Mouse (Mus musculus) right cerebral cortex, adult 2 months (tissue): ENCODE measurements around the gene Dnajb7.
A peak's percentile ranks its signal among the peaks of the same experiment; 100 is the strongest.
"Not testable (repeated sequence)": the region's sequence is repeated elsewhere in the genome, so short reads cannot be mapped to it uniquely, and the experiment has no call there.

Experiments
- DNase-seq, 2 experiments: peaks; one replicate each; pipeline ENCODE4 v3.0.0; 2021 to 2022; ENCODE audit warnings: low spot score in 2 of 2

Dnajb7 gene

DNA sequence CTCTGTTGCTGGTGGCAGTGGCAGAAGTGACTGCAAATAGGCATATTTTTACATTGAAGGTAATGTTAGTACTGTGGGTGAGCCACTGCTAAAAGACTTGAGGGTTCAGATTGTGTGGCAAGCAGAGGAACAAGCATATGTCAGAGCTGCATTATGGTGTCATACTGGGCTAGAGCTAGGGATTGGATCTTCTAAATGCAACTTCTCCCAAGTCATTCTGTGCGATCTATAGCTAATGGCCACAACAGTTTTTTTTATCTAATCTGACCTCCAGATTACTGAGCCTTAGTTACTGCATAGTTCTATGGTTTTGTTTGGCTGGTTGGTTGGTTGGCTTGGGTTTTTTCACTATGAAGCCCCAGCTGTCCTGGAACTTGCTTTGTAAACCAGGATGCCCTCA, at the start of gene Dnajb7:
Dnajb7 (minus strand) TSS at position 101 of the 400 bp plus-strand sequence.
- DNase-seq, result no peak

- DNase-seq, result peak; percentile 70 to 80
Observed at GRCm38 (mm10) chr15:81448463-81448862, 40.4 kb upstream of the Dnajb7 start.

DNA sequence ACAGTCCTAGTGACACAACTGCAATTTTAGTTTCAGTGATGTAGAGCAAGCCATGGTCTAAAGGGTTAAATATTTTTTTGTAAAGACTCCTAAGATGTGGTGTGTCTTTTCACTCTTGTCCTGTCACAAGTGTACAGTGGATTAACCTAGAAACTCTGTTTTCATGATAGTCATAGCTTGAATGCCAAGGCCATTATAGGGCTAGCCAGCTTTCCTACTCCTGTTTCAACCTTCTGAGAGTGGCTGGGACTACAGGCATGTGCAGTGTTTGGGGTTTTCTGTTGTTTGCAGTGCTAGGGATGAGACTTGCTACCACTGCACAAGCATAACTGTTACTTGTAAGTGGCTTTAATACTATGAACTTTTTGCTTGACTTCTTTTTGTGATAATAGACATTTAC, 31.1 kb upstream of the Dnajb7 start:
- no peak for DNase-seq

DNA sequence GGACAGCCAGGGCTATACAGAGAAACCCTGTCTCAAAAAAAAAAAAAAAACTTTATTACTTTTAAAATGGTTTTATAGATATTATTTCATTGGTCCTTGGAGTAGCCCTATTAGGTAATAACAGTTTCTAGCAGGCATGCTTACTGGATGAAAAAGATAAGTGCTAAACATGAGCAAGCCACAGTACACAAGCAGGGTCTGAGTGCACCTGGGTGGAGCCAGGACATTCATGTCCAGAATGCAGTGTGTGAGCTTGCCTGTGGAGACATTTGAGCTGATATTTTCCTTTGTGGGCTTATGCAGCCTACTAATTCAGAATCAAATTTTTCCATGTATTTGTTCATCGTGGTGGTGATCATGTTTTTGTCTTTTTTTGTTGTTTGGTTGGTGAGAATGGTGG, 30.2 kb upstream of the Dnajb7 start:
- DNase-seq, result no peak

GRCm38 (mm10) chr15:81431195-81431594, 23.1 kb upstream of the Dnajb7 start:
- DNase-seq, result no peak

GRCm38 (mm10) chr15:81427947-81428346, 19.8 kb upstream of the Dnajb7 start:
- DNase-seq, result no peak

DNA sequence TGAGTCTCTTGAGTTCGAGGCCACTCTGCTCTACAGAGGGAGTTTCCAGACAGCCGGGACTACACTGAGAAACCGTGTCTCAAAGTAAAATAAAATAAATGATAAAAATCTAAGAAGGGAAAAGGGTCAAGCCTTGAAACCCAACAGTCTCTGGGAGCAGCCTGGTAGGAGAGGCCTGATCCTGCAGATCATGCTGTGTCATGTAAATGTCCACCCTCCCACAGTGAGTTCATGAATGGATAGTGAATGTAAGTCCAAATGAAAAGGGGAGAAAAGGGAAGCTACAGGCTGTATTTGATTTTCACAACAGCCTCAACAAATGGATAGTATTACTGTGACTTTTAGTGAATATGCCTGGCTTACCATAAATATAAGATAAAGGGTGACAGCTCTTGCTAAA, 17.2 kb upstream of the Dnajb7 start:
- DNase-seq, result no peak

GRCm38 (mm10) chr15:81422156-81422681, 14.1 kb upstream of the Dnajb7 start:
- DNase-seq, result peak in 1 of 2 experiments; percentile 14

- DNase-seq, result no peak
Observed at GRCm38 (mm10) chr15:81421454-81421853, 13.4 kb upstream of the Dnajb7 start.

GRCm38 (mm10) chr15:81418065-81418464, 10.0 kb upstream of the Dnajb7 start:
- DNase-seq, result no peak

- DNase-seq, result not testable (repeated sequence)
Observed at GRCm38 (mm10) chr15:81416763-81417310, 8.7 kb upstream of the Dnajb7 start.

DNA sequence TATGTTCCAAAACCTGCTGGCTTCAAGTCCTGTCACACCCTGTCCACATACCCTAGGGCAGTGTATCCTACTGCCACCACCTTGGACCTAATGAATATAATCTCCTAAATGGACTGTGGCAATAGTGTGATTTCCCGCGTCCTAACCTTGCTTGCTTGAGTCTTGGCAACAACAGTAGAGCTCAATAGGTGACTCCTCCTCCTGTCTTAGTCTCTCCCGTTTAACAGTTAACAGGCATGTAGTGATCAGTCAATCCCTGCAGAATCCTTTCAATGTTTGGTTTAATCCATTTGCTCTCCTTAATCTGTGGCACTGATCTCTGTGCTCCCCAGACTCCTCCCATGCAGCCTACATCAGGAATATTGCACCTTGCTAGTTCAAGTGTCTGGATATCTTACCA, 3.1 kb downstream of the Dnajb7 start:
- DNase-seq, result no peak

DNA sequence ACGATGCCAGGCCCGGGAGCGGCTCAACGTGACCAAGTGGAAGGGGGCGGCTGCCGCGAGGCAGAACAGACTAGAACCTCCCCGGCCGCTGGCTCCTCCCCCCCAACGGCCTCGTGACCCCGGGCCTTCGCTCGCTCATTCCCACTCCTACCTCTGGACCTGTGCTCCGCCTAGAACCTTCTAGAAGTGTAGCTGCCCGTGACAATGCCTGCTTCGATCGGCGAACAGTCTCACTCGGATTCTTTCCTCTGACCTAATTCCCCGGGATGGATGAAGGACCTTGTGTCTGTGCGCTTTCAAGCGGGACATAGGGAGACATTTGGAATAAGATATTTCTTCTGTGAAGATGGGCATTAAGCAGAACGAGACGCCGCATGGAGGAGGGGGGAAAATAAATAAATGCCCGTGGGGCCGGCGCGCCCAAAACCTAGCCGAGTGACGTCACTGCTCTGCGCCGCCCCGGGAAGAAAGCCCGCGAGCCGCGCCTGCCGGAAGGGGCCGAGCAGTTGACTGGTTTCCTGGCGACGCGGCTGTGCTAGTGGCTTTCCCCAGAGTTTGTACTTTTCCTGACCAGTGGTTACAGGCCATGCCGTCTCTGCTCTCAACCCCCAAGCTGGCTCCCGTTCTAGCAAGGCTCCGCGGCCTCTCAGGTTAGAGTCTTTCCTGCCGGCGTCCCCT, 8.3 kb downstream of the Dnajb7 start, which contains the start of the genes St13 and Xpnpep3:
St13 (minus strand) TSS at position 440 of the 678 bp plus-strand sequence.
Xpnpep3 (plus strand) TSS at position 501 of the 678 bp plus-strand sequence.
- DNase-seq, result peak; percentile 97 to 98

- no peak for DNase-seq
Observed at GRCm38 (mm10) chr15:81399297-81399637, 8.8 kb downstream of the Dnajb7 start.

DNA sequence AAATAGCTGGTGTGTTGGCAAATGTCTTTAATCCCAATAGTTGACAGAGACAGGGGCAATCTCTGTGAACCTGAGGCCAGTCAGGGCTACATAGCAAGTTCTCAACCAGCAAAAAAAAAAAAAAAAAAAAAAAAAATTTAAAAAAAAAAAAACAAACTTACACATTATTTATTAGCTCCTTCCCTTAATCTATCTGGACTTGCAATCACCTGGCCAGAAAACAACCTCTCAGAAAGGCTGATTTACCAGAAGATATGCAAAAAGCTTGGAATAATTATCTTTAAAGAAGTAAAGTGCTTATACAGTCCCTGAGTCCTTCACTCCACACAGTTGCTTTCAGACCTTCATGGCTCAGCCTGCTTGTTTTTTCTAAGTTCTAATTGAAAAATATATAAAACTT, 9.9 kb downstream of the Dnajb7 start:
- DNase-seq, result no peak

DNA sequence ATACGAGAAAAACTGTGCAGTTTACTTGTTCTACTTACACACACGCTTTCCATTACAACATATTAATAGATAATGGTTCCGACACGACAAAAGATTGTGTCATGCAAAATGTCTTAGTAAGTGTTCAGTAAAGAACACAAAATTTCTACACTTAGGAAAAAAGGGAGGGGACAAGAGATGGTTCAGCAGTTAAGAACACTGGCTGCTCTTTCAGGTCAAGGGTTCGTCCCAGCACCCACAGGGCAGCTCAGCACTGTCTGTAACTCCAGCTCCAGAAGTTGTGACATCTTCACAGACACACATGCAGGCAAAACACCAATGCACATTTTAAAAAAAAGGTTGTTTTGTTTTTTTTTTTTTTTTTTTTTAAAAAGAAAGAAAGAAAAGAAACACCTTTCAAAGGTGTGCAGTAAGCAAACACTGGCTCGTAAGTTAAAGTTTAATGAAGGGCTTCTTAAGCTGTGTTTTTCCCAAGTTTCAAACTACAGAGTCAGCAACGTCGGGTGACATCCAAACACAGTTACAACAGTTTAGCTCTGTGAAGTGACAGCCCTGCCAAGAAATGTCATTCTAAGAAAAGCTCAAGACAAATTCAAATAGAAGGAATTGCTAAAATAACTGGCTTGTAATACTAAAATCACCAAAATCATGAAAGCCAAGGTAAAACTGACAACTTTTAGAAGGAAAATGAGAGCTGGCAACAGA, 13.7 kb downstream of the Dnajb7 start:
- no peak for DNase-seq

- peak; percentile 39 to 57 for DNase-seq
Observed at GRCm38 (mm10) chr15:81392997-81393396, 15.1 kb downstream of the Dnajb7 start.

DNA sequence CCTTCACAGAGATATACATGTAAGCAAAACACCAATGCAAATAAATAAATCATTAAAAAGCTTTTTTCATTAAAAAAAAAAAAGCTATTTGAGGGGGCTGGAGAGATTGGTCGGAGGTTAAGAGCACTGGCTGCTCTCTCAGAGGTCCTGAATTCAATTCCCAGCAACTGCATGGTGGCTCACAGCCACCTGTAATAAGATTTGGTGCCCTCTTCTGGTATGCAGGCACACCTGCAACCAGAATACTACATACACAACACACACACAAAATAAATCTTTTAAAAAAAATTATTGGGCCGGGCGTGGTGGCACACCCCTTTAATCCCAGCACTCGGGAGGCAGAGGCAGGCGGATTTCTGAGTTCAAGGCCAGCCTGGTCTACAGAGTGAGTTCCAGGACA, 21.8 kb downstream of the Dnajb7 start:
- DNase-seq, result no peak

GRCm38 (mm10) chr15:81378845-81379244, 29.3 kb downstream of the Dnajb7 start:
- DNase-seq, result no peak

DNA sequence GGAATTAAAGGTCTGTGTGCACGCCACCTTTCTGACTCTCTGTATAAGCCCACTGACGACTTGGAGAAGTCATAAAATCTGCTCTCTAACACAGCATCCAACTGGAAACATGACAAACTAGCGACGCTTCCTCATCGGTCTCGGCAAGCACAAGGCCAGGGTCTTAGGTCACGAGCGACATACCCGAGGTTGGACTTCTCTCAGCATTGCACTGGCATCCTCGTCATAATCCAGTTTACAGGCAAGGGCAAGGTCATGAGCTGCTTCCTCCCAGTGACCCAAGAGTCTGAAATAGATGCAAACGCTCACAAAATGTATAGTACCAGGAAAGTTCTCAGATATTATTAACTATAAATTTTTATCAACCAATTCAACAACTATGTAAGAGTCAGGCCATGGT, 33.5 kb downstream of the Dnajb7 start:
- DNase-seq, result no peak

- DNase-seq, result no peak
Observed at GRCm38 (mm10) chr15:81370356-81370755, 37.7 kb downstream of the Dnajb7 start.

DNA sequence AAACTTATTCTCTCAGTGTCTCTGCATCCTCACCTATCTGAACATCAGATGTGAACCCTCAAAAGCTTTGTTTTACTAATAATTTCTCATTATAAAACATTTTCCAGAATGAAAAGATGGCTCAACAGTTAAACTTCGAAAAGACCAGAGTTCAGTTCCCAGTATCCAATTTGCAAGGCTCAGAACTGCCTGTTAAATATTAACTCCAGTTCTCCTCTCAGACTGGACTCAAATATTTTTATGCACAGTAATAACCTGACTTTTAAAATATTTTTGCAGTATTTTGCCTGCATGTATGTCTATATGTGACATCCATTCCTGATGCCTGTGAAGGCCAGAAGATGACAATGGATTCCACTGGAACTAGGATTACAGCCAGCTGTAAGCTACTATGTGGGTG, 39.5 kb downstream of the Dnajb7 start:
- DNase-seq, result no peak

DNA sequence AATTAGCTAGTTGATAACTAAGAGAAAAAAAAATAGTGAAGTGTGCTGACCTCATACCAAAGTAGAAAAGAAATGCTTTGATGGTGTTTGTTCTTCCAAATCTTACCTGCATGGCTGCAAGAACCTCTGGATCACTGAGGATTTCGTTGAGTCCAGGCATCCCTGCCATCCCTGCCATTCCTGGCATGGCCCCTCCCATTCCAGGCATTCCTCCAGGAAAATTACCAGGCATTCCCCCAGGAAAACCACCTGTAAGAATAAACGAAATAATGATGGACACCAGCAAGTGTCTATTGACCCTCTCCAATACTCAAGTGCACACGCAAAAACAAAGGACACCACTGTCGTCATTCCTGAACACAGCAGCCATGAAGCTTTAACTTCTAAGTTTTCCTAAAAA, 41.9 kb downstream of the Dnajb7 start:
- DNase-seq, result no peak
